Mouse (Mus musculus) urinary bladder, adult 2 months (tissue): ENCODE results near the gene Hat1. TPM values are rescaled to one million over a fixed set of nuclear protein-coding genes. Genes with fewer than 3 reads are reported as not detected.

Experiments
- DNase-seq: peaks from one replicate; pipeline ENCODE4 v3.0.0; 2022; ENCODE audit warnings: low spot score
- polyA plus RNA-seq: library from polyadenylated mRNA; depleted of rRNA; stranded (reverse); fragments of >200 nt; gene quantifications from 2 replicates; pipeline ENCODE4 v1.2.3, GENCODE M21; 2012; rRNA removed

Hat1 gene
- polyA plus RNA-seq, 1 experiment, result 29.0 TPM

- no peak for DNase-seq
These were observed 73.8 kb downstream of the Hat1 start for GRCm38 (mm10) chr2:71462553-71462952.

GRCm38 (mm10) chr2:71466103-71466502, 77.3 kb downstream of the Hat1 start:
- DNase-seq, result no peak

DNA sequence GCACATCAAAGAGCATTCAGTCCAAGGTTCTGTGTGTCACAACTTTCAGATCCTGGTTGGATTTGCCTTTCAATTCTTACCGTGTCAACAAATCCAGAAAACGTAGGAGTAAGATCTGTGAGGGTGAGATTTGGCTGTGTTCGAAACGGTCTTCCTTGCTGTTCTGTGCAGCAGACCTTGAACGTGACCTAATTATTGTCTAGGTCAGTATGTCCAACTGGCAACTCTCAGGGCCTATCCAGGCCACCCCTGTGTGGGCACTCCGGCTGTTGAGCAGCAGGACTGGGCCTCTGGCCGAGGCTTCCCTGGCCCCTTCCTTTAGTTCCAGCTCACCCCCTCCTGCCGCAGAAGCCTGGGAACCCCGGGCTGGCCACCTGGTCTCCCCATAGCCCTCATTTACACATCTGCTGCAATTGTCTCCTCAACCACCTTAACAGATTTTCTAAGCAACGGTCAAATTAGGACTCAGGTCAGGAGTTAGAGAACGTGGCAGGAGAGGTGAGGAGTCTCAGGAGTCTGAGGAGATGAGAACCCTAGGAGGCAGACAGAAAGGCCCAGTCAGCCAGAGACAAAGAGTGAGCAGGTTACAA, 78.2 kb downstream of the Hat1 start:
- DNase-seq, result no peak

DNA sequence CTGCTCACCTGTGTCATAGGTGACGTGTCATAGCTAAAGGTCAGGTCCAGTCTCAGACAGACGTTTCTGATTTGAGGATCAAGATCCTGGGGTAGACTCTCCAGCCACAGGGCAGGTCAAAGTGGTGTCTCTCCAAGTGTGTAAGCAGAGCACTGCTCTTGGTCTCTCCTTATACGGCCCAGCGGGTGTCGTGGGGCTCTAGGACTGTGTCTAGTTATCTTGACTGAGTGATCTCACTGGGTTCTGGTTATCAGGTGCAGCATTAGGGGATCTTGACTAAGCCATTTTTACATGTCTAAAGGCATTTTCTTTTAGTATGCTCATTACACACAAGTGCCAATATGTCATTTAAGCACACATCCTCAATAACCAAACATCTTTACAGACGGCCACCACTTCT, 82.3 kb downstream of the Hat1 start:
- DNase-seq, result no peak

DNA sequence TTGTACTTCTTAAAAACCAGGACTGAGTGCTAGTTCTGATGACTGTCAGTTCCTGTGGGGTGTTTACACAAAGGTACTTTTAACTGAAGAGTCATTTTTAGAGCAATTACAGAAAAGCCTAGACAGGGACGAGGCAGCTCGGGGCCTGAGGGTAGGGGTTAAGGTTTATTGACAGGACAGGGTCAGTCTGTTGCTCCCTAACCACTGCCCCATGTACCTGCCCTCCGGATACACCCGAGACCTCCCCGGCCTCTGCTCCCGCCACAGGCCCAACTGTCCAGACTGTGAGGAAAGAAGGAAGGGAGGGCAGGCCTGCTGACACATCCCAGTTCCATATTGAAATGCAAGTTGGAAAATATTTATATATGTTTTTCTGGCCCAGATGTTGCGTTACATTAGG, 85.1 kb downstream of the Hat1 start:
- DNase-seq, result no peak

GRCm38 (mm10) chr2:71474345-71474744, 85.6 kb downstream of the Hat1 start:
- no peak for DNase-seq

DNA sequence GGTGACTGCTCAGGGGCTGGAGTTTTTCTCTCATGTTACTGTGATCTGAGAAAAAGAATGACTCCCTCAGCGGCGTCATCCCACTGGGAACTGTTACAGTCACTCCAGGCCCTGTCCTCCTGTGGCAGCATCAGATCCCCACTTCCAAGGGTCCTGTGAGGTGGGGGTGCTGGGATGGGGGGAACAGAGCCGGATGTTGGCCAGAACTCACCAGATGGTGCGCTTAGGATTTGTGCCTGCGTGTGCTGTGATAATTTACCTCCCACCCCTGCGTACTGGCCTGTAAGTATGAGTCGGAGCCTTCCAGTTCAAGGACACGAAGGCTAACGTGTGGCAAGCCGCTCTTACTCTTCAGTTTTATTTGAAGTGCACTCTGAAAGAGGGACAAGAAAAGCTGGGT, 86.6 kb downstream of the Hat1 start:
- no peak for DNase-seq

DNA sequence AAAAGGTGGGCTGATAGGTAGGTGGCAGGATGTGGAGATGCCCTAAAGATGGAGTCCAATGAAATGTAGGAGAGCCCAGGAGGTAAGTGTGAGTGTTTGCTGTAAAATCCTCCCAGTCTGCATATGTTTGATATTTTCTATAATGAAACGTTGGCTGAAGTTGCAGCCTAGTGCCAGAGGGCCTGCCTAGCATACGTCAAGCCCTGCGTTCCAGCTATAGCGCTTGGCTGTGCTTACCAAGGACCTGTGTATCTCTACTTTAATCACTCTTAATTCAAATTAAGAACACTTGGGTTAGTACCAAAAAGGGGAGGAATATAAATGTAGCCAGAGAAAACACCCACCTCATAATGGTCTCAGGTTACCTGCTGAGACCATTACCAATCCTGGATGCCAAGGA, 87.0 kb downstream of the Hat1 start:
- DNase-seq, result no peak

DNA sequence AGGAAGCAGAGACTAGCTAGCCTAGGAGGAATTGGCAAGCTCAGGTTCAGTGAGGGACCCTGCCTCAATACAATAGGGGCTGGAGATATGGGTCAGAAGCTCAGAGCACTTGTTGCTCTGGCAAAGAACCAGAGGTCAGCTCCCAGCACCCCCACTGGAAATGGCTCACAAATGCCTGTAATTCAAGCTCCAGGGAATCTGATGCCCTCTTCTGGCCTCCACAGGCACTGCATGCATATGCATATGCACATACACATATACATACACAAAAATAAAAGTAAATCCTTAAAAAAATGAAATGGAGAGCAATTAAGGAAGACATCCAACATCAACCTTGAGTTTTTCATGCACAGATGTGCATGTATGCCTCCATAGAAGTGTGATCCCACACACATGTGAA, 89.0 kb downstream of the Hat1 start:
- DNase-seq, result no peak

DNA sequence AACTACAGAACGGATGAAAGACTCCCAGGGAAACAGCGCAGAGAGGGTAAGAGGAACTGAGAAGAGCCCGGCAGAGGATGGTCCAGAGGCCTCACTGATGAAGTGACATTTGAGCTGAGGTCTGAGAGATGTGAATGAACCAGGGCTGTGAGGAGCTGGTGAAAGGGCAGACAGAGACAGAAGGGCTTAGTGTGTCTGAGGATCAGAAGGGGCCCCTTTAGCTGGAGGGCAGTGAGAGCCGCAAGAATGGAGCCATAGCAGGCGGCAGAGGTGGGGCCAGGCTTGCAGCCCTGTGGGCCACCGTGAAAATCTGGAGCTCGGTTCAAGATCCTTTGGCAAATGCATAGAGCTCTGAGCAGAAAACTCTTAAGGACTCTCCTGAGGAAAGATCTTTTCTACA, 91.2 kb downstream of the Hat1 start:
- no peak for DNase-seq

GRCm38 (mm10) chr2:71481825-71482224, 93.1 kb downstream of the Hat1 start:
- DNase-seq, result no peak

DNA sequence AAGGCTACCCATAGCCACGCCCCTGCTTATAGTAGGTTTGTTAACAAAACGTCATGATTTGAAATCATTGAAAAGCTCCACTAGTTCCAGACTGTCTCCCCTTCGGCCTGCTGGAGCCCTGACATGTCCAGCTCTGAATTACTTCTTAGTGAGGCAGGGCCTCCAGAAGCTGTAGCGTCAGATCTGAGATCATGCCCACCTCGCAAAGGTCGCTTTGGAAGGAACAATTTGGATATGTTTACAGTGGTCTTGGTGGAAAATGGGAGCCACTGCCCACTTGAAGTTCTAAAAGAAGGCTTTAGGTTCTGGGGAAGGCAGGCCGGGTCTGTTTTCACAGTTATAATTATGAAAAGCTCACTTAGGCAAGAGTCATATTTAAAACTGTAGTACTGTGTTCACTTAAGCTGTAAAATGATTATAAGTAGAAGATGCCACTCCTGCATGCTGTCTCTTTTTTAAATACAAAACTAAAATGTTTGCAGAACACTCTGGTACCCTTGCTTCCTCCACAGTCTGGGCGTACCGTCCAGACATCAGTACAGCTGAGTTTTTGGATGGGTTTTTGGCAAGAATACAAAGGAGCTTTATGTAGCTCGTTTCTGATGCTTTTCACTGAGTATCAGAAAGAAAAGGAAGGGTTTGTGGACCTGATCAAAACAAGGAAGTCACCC, 94.4 kb downstream of the Hat1 start:
- no peak for DNase-seq

GRCm38 (mm10) chr2:71483717-71484066, 94.9 kb downstream of the Hat1 start:
- no peak for DNase-seq

Other genes with a start within 250 kb of the Hat1 start
- gene Dync1i2, start 177.3 kb upstream of the Hat1 start, polyA plus RNA-seq, result 80.1 and 82.6 TPM in 2 replicates
- gene Slc25a12, start 21.2 kb upstream of the Hat1 start, polyA plus RNA-seq, result 38.7 and 47.0 TPM in 2 replicates
- gene Metap1d, start 64.3 kb downstream of the Hat1 start, polyA plus RNA-seq, result 45.5 and 69.1 TPM in 2 replicates
- 0.10 and 0.11 TPM in 2 replicates for gene Dlx1, start 139.2 kb downstream of the Hat1 start, polyA plus RNA-seq
- gene Dlx2, start 157.8 kb downstream of the Hat1 start, polyA plus RNA-seq, result not detected in 2 replicates